Mouse (Mus musculus): ENCODE measurements at regions not wholly inside any gene's neighbourhood (a gene's known extent, or its start where the extent isn't known, plus 50 kb on each side); places are given as distances from the start of the nearest gene placed in this dataset.
A peak's percentile ranks its signal among the peaks of the same experiment; 100 is the strongest.

DNA sequence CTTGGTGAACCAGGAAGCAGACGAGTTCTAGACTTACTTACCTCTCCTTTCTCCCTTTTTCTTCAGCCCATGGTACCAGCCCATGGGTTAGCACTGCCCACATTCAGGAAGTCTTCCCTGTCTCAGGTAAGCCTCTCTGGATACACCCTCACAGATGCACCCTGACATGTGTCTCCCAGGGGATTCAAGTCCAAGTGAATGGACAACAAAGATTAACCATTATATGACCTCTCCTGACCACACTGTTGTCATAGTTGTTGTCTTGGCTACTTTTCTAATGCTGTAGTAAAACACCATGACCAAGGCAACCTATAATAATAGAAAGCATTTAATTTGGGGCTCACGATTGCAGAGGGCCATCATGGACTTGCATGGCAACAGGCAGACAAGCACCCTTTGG lies 98.8 kb upstream of the Vash1 start:
- no peak for DNase-seq

DNA sequence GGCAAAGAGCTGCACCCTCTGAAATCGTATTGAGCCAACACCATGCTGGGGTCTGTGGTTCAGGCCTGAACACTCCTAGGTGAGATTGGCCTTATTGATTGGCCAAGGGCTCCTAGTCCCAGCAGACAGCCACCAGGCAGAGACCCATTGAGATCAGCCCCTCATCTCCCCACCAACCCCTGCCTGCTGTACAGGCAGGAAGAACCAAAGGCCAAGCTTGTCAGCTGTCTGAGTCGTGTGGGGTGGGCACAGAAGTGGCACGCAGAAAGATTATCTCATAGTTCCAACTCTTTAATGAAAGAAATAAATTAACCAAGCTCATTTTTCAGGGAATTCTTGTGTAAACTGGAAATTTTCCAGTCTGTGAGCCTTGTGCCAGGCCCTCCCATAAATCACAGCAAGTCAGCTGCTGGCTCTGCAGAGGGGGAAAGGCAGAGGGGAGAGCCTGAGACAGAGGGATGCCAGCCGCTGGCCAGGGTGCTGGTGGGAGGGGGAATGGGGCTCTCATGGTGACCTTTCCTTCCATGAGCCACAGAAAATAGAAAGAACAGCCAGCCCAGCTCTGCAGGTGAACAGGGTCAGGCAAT lies 98.3 kb upstream of the Vash1 start:
- no peak for DNase-seq

DNA sequence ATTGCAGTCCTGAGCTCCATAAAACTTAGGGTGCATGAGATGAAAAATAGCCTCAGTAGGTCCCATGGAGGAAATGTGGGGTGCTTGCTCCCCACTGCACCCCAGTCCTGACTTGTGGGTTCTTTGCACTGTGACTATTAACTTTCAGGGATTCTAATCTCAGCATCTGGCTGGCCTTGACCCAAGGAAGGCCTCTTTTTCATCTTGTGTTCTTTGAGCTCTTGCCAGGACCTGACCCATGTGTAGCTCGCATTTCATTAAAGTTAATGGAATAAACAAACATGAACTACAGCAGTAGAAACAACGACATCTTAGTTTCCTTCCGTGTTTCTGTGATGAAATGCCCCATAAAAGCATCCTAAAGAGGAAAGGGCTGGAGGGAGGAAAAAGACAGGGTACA lies 96.4 kb upstream of the Vash1 start:
- no peak for DNase-seq

DNA sequence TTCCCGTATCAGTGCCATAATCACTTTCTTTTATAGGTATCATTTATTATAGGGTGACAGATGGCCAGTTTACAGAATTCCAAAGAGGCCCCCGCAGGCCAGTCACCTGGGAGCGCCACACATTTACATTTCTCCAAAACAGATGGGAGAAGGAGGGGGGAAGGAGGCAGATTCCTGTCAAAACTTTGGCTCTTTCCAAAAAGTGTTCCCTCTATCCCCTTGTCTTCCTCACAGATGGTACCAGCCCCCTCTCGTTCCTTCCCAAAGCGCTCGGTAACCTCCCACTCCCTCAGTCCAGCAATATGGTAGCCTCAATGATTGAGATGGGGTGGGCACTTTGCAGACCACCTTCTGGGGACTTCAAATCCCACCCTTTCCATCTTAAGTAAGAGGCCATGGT lies 90.5 kb upstream of the Vash1 start:
- no peak for DNase-seq

DNA sequence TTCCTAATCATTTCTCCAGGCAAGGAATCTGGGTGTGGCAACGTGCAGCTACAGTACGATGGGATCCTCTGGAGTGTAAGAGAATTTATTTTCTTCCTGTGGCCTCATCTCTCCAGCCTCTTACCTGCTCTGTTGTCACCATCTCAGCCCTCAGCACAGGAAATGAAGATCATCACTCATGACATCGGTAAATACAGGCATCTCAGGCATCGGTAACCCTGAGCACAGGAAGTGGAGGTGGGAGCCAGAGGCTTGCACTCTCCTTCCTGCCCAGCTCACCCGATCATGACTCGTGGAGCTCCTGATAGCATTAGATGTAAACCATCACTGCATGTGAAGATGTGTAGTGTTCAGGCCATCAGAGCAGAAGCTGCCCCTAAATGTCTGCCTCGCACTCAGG lies 86.0 kb upstream of the Vash1 start:
- DNase-seq: no peak

DNA sequence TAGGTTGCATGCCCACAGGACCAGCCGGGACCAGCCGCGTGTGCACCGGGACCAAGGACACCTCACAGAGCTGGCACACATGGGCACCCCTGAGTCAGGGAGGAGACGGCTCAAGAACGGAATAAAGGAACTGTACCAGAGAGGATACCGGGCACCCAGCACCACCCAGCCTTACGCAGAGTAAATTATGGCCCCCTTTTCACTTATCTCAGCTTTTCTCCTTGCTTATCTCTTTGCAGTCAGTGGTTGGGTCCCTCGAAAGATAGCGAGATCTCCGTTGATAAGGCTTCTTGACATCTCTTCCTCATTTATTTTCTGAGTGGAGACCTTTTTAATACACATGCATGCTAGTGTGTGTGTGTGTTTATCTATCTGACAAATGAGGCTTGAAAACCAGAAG lies 83.9 kb upstream of the Vash1 start:
- DNase-seq: no peak

DNA sequence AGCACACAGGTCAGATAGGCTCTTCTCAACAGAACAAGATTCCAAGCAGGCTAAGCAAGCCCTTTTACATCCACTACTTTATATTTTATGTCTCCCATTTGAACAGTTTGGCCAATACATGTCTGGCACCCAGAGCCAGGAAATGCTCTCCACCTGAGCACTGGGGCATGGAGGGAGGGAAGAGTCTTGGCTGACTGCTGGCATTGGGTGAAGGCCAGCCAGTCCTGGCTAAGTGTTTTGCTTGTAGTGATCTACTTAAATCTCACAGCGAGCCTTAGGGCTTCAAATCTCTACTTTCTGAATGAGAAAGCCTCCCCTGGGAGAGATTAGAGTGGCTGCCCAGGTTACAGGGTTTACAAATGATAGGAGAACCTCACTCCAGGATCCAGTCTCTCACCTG lies 78.5 kb upstream of the Vash1 start:
- no peak for DNase-seq

DNA sequence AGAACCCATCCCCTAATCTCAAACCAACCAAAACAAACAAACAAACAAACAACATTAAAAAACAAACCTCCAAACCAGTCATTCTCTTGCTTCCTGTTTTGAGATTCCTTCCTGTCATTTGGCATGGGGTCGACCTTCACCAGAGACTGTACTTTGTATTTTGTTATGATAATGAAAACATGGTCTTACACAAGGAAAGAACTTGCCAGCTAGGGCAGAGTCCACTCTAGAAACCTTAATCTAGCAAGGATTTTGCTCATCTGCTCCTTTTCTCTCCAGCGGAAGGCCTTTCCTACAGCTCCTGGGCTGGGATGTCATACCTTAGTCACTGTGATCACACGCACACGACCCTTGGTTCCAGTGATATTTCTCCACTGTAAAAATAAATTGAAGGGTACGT lies 75.0 kb upstream of the Vash1 start:
- no peak for DNase-seq

DNA sequence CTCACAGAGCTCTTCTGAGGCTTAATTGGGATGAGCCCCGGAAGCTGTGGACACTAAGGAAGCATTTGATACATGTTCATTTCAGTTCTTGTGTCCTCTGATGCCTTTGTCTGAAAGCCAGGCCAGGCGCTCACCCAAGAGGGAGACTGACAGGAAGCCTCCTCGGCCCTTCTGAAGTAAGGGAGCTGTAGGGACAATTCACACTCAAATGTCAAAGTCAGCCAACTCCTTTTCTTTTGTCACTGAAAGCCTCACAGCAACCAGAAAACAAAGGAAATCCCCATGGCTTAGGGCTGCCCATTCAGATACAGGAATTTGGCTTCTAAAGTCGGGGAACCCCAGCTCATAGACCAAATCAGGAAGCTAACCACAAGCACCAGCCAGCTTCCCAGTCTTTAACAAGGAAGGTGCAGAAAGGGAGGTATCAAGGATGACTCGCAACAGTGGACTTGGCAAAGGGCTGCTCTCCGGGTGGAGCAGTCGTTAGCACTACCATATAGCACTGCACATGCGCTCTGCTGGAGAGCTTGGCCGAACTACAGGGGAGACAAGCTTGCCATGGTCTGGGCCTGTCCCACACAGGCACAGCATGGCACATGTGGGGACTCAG lies 66.0 kb upstream of the Vash1 start:
- DNase-seq: no peak

DNA sequence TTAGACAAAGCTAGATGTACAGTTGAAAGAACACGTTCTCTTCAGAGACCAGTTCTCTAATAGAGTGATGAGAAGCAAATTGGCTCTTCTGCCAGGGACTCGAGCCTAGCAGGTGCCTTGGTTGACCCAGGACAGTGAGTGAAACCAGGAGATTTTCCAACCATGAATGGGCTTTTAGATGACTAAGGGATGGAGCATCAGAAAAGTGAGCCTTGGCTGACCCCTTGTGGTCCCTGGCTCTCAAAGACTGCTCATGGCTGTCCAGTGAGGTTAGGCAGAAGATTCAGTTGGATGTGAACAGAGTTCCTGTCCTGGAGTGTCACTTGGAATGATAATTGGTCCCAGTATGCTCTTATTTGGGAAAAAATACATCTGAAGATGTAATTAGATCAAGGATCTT lies 64.3 kb upstream of the Vash1 start:
- DNase-seq: peak; percentile 33

DNA sequence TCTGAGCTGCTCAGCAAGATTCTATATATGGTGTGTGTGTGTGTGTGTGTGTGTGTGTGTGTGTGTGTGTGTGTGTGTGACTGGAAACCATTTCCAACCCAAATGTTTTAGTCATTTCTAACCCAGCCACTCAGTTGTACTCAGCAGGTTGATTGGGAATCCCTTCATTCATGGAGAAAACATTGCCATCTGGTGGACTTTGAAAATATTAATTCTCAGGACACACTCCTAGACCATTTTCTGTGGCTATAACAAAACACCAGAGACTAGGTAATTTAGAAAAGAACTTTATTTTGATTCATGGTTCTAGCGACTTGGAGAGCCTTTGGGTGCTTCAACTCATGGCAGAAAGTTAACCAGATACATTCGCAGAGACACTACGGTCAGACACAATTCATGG lies 62.2 kb upstream of the Vash1 start:
- no peak for DNase-seq

DNA sequence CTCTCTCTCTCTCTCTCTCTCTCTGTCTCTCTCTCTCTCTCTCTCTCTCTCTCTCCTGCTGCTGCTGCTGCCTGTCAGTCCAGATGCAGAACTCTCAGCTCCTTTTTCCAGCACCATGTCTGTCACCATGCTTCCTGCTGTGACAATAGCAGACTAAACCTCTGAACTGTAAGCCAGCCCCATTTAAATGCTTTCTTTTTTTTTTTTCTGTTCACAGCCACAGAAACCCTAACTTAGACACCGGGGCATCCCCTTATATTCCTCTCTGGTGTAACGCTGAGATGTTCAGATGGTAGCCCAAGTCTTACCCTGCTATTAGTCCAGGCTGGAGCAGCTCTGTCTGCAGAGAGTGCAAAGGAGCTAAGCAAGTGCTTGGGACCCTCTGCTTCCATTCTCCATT lies 54.3 kb upstream of the Vash1 start:
- DNase-seq: no peak

DNA sequence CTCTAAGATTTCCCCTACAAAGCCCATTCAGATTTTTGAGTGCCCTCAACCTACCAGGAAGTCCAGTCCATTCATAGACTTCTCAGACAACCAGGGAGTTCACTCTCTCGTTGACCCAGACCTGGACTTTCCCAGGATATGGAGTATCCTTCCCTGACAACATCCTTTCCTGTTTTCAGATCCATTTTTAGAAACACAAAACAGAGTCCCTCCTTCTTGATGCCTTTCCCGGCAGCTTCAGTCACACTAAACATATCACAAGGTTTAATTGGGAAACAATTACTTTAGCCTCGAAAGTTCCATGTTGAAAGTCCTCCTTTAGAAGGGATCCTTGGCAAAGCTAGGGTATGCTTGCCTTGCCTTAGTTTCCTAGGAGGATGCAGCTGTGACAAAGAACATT lies 51.8 kb upstream of the Vash1 start:
- DNase-seq: no peak

DNA sequence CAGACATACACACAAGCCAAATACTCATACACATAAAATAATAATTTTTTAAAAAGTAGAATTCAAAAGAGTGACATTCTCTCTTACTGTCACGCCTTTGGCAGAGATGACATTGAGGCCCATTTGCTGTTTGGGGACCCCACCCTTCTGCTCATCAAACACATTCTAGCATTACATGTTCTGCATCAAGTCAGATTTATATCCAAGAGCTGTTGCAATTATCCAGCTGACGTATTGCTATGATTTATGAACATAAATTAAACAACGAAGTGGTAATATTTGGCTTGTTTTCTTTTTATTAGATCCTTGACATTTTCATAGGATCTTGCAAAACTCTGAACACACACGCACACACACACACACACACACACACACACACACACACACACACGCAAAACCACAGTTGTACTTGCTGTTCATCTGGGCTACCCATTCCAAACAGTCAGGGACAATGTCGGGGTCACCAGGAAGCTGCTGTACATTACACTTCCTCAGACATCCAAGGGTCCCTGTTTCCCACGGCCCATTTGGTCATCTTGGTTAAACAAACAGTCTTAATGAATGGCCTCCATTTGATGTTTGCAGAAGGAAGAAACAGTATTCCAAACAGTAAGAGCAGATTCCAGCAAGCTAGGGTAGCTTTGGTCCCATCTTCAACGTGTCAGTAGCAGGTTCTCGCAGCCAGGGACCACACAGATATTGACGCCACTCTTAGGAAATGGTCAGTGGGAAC lies 50.3 kb upstream of the Vash1 start:
- no peak for DNase-seq
